Mouse (Mus musculus) C2C12 (cell line): ENCODE data around the gene Arl4c. TPM values are rescaled to one million over a fixed set of nuclear protein-coding genes. Genes with fewer than 3 reads are reported as not detected.

Source experiments
- H3K27me3 ChIP-seq: one replicate; pipeline ENCODE4 v1.6.1; 2011; ENCODE audit not compliant: control insufficient read depth, insufficient read depth, insufficient read length
- H3K36me3 ChIP-seq: one replicate; pipeline ENCODE4 v1.6.1; 2011; ENCODE audit not compliant: control insufficient read depth, insufficient read depth
- H3K4me3 ChIP-seq: one replicate; pipeline ENCODE4 v1.5.1; 2011; ENCODE audit warnings: mild to moderate bottlenecking, control low read depth; ENCODE audit not compliant: poor library complexity, insufficient read depth, severe bottlenecking
- H3K79me2 ChIP-seq: one replicate; pipeline ENCODE4 v1.6.1; 2011; ENCODE audit not compliant: control insufficient read depth, insufficient read depth
- H3K79me3 ChIP-seq: one replicate; pipeline ENCODE4 v1.6.1; 2011; ENCODE audit warnings: low read depth, control low read depth
- H3ac ChIP-seq: one replicate; pipeline ENCODE3; 2011; ENCODE audit warnings: low read depth; ENCODE audit not compliant: control insufficient read depth, insufficient read length
- CEBPB ChIP-seq: IDR thresholded peaks from one replicate; pipeline ENCODE4 v1.6.1; 2011; ENCODE audit warnings: low read depth, mild to moderate bottlenecking, control low read depth, moderate library complexity
- CTCF ChIP-seq: IDR thresholded peaks from one replicate; pipeline ENCODE4 v1.5.1; 2011; ENCODE audit not compliant: control insufficient read depth, insufficient read depth, insufficient read length
- FOSL1 ChIP-seq: IDR thresholded peaks from one replicate; pipeline ENCODE4 v1.8.0; 2011; ENCODE audit warnings: mild to moderate bottlenecking, low read length; ENCODE audit not compliant: poor library complexity, insufficient read depth, severe bottlenecking
- MAX ChIP-seq: IDR thresholded peaks from one replicate; pipeline ENCODE4 v1.6.1; 2011; ENCODE audit warnings: mild to moderate bottlenecking, control low read depth
- MYOD1 ChIP-seq: IDR thresholded peaks from one replicate; pipeline ENCODE4 v1.6.1; 2011; ENCODE audit warnings: low read depth; ENCODE audit not compliant: control insufficient read depth, insufficient read length
- MYOG ChIP-seq: IDR thresholded peaks from one replicate; pipeline ENCODE4 v1.6.1; 2011; ENCODE audit not compliant: control insufficient read depth, insufficient read length; ENCODE audit errors: extremely low read depth
- USF1 ChIP-seq: IDR thresholded peaks from one replicate; pipeline ENCODE4 v1.6.1; 2011; ENCODE audit warnings: low read depth, mild to moderate bottlenecking, control low read depth, moderate library complexity
- polyA plus RNA-seq: library from polyadenylated mRNA; unstranded; fragments of >200 nt; fragmentation: generic; extraction: Trizol; gene quantifications from one replicate; pipeline ENCODE4 v1.2.1, GENCODE M21; 2012; ENCODE audit warnings: missing spikeins

The Arl4c gene
- polyA plus RNA-seq, 1 experiment, result 81.3 TPM

DNA sequence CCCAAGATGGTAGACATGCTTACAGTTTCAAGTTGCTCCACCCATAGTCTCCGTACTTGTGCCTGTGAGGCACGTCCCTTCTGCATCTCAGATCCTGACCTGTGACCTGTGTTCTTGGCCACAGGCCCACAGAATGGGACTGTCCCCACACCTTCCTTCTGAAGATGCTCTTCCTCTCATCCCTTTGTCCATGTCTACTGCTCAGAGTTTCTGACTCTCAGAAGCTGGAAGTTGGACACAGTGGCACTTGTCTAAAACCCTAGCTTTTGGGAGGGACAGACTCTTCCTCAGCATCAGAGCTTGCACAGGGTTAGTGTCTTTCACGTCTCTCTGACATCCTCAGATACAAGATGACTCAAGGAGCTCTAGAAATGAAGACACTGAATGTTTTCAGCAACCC is 6.2 kb upstream of the Arl4c start:
- H3K79me2 ChIP-seq, result no peaks in the 10 kb centered on the region
- no peak overlapping the region for H3ac ChIP-seq
- no peaks in the 10 kb centered on the region for H3K36me3 ChIP-seq
- no peak for TF ChIP-seq USF1
- TF ChIP-seq CEBPB, result no peak
- TF ChIP-seq CTCF, result no peak
- no peak for TF ChIP-seq MYOD1
- TF ChIP-seq MYOG, result no peak
- TF ChIP-seq MAX, result no peak
- TF ChIP-seq FOSL1, result no peak
- no peak overlapping the region for H3K4me3 ChIP-seq
- no peaks in the 10 kb centered on the region for H3K27me3 ChIP-seq
- no peaks in the 10 kb centered on the region for H3K79me3 ChIP-seq

DNA sequence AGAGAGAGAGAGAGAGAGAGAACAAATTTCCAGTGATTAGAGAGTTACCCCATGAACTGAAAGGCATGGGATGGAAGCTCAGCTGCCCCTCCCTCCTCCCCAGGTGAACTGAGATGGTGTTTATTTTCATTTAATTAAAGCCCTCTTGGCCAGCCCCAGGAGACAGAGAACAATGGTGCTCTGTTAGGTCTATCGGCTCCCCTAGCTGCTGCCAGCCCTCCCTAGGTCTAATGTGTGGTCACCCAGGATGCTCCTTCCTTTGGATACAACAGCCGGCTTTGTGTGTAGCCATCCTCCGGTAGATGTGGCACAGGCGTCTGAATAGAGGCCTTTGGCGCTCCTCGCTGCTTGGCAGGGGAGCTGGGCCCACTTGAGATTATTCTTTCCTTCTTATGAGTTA is 5.5 kb upstream of the Arl4c start:
- no peaks in the 10 kb centered on the region for H3K79me2 ChIP-seq
- H3K27me3 ChIP-seq, result no peaks in the 10 kb centered on the region
- TF ChIP-seq CTCF, result no peak
- TF ChIP-seq CEBPB, result no peak
- no peak for TF ChIP-seq FOSL1
- TF ChIP-seq MYOG, result no peak
- TF ChIP-seq MAX, result no peak
- no peak for TF ChIP-seq MYOD1
- no peak for TF ChIP-seq USF1
- H3K79me3 ChIP-seq, result no peaks in the 10 kb centered on the region
- H3K36me3 ChIP-seq, result no peaks in the 10 kb centered on the region
- no peak overlapping the region for H3ac ChIP-seq
- H3K4me3 ChIP-seq, result no peak overlapping the region

DNA sequence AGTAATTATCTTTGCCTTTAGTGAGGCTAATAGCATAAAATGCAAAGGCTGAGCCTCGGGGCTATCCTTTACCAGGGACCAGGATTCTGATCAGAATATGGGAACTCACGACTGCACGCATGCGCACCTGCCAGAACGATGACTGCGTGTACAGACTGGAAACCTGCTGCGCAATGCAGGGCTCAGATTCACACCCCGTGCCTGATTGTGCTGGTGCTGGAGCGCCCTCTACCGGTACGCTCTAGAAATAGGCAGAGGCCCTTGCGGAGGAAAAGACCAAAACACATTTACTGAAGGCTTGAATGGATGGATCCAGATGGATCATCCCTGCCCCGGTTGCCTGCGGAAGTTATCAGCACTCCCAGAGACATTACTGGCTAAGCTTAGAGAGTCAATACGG is 3.8 kb upstream of the Arl4c start:
- TF ChIP-seq CEBPB, result peak; percentile 44
- TF ChIP-seq MYOD1, result peak; percentile 11
- TF ChIP-seq MAX, result peak; percentile 67
- no peak for TF ChIP-seq USF1
- TF ChIP-seq FOSL1, result no peak
- TF ChIP-seq CTCF, result peak; percentile 85
- TF ChIP-seq MYOG, result no peak
- Histone ChIP-seq H3K4me3 (no peak overlapping the region), H3K27me3 (no peaks in the 10 kb centered on the region), H3K36me3 (no peaks in the 10 kb centered on the region), H3ac (peak overlapping the region; percentile 50), H3K79me2 (peaks cover 12% of the 10 kb centered on the region), H3K79me3 (peaks cover 7% of the 10 kb centered on the region)

DNA sequence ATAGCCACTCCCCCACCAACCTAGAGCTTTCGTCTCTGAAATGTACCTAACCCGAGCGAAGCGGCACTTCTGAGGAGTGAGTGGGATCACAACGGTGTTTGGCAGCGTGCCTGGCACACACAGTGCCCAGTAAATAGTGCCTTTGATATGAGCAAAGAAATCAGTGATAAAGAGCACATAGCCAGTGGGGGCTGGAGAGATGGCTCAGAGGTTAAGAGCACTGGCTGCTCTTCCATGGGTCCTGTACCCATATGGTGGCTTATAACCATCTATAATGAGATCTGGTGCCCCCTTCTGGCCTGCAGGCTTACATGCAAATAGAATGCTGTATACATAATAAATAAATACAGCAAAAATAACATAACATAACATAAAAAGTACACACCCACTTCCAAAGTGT is 3.0 kb upstream of the Arl4c start:
- Histone ChIP-seq H3K79me2 (peaks cover 20% of the 10 kb centered on the region), H3K27me3 (no peaks in the 10 kb centered on the region), H3K36me3 (peaks cover 4% of the 10 kb centered on the region), H3ac (no peak overlapping the region), H3K4me3 (no peak overlapping the region), H3K79me3 (peaks cover 14% of the 10 kb centered on the region)
- TF ChIP-seq USF1, result no peak
- no peak for TF ChIP-seq CTCF
- TF ChIP-seq MYOG, result no peak
- TF ChIP-seq CEBPB, result no peak
- no peak for TF ChIP-seq MYOD1
- TF ChIP-seq MAX, result no peak
- TF ChIP-seq FOSL1, result no peak

DNA sequence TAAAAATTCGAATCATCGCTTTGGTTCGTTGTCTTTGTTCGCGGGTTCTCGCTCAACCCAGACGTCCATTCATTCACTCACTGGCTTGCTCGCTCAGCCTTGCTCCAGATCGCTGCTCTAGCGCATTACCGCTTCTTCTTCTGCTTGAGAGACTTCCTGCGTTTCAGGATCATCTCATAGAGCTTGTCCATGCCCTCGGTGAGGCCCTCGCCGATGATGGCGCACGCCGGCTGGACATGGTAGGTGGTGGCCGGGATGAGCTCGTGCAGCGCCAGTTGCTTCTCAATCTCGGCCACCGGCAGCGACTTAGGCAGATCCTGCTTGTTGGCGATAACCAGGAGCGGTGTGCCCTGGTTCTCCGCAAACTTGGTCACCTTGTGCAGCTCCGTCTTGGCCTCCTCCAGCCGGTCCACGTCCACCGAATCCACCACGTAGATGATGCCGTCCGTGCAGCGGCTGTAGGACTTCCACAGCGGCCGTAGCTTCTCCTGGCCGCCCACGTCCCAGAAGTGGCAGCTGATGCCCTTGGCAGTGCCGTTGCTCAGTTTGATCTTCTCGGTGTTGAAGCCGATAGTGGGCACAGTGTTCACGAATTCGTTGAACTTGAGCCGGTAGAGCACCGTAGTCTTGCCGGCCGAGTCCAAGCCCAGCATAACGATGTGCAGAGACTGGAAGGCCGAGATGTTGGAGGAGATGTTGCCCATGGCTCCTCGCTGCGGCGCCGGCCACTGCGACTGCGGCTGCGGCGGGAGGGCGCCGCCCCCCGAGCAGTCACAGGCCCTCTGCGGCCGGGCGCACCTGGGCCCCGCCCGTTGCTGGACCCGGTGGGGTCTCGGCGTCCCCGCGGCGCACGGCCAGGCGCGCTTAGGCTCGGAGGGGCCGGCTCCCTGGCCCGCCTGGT is 810 bp downstream of the Arl4c start:
- no peak for TF ChIP-seq MYOD1
- no peak for TF ChIP-seq CEBPB
- TF ChIP-seq MAX, result no peak
- TF ChIP-seq USF1, result no peak
- TF ChIP-seq CTCF, result no peak
- no peak for TF ChIP-seq FOSL1
- TF ChIP-seq MYOG, result no peak
- peaks cover 58% of the 10 kb centered on the region for H3K79me2 ChIP-seq
- peak overlapping the region; percentile 98 for H3ac ChIP-seq
- H3K27me3 ChIP-seq, result no peaks in the 10 kb centered on the region
- H3K36me3 ChIP-seq, result peaks cover 42% of the 10 kb centered on the region
- H3K79me3 ChIP-seq, result peaks cover 49% of the 10 kb centered on the region
- H3K4me3 ChIP-seq, result peak overlapping the region; percentile 96
